Mouse (Mus musculus) limb, embryonic 10.5 days (tissue): ENCODE data around the gene Kcnh2. TPM values are rescaled to one million over a fixed set of nuclear protein-coding genes. Genes with fewer than 3 reads are reported as not detected.
A peak's percentile ranks its signal among the peaks of the same experiment; 100 is the strongest.

Source experiments
- DNase-seq: peaks from one replicate; pipeline ENCODE4 v3.0.0-alpha.2; 2017; ENCODE audit warnings: low spot score
- H3K27ac ChIP-seq: fragments of 300-500 bp; sonication (generic); 2 replicates; pipeline ENCODE4 v1.5.1; 2016; ENCODE audit warnings: mild to moderate bottlenecking
- H3K27me3 ChIP-seq: fragments of 300-500 bp; sonication (generic); 2 replicates; pipeline ENCODE4 v1.6.1; 2016; ENCODE audit warnings: low read depth, mild to moderate bottlenecking; ENCODE audit not compliant: poor library complexity, severe bottlenecking
- H3K36me3 ChIP-seq: fragments of 300-500 bp; sonication (generic); 2 replicates; pipeline ENCODE4 v1.6.1; 2016; ENCODE audit warnings: mild to moderate bottlenecking, moderate library complexity
- H3K4me1 ChIP-seq: fragments of 300-500 bp; sonication (generic); 2 replicates; pipeline ENCODE4 v1.6.1; 2016
- H3K4me3 ChIP-seq: fragments of 300-500 bp; sonication (generic); 2 replicates; pipeline ENCODE4 v1.5.1; 2016; ENCODE audit warnings: mild to moderate bottlenecking, moderate library complexity
- H3K9me3 ChIP-seq: fragments of 300-500 bp; sonication (generic); replicated peaks from 2 replicates; pipeline ENCODE4 v1.6.1; 2016; ENCODE audit warnings: mild to moderate bottlenecking
- WGBS: fragments of 180-500 bp; shearing (Covaris S2); methylation state at CpG from one replicate; pipeline ENCODE4 v1.1.7; 2016; 5-methylcytosine and 5-hydroxymethylcytosine counted together
- polyA plus RNA-seq: library from polyadenylated mRNA; unstranded; fragments of >200 nt; fragmentation: Nextera tagmentation; extraction: Ambion mirVana; gene quantifications from 2 replicates; pipeline ENCODE4 v1.2.1, GENCODE M21; 2016

The Kcnh2 gene
- polyA plus RNA-seq, 1 experiment from 2014 or later, result 15.0 TPM

- 82% methylated on average over 5 of the region's 5 CpGs for WGBS
These were observed 22.4 kb upstream of the Kcnh2 start for GRCm38 (mm10) chr5:24373807-24374206.

GRCm38 (mm10) chr5:24369767-24370166 lies 18.4 kb upstream of the Kcnh2 start:
- WGBS, result 88% methylated on average over 9 of the region's 9 CpGs
- H3K36me3 ChIP-seq, result no peaks in the 10 kb centered on the region
- no peak overlapping the region for H3K27ac ChIP-seq
- no peak overlapping the region for H3K4me3 ChIP-seq
- H3K9me3 ChIP-seq, result no peaks in the 10 kb centered on the region
- DNase-seq, result no peak
- peaks cover 9% of the 10 kb centered on the region for H3K4me1 ChIP-seq
- H3K27me3 ChIP-seq, result no peaks in the 10 kb centered on the region

More at GRCm38 (mm10) chr5:24373807-24374206, 22.4 kb upstream of the Kcnh2 start:
- H3K27me3 ChIP-seq, result no peaks in the 10 kb centered on the region
- no peaks in the 10 kb centered on the region for H3K36me3 ChIP-seq
- DNase-seq, result no peak
- H3K27ac ChIP-seq, result no peak overlapping the region
- no peak overlapping the region for H3K4me3 ChIP-seq
- no peaks in the 10 kb centered on the region for H3K9me3 ChIP-seq
- peaks cover 14% of the 10 kb centered on the region for H3K4me1 ChIP-seq

GRCm38 (mm10) chr5:24366426-24366825 lies 15.0 kb upstream of the Kcnh2 start:
- no peaks in the 10 kb centered on the region for H3K9me3 ChIP-seq
- no peak for DNase-seq
- no peaks in the 10 kb centered on the region for H3K36me3 ChIP-seq
- peaks cover 2% of the 10 kb centered on the region for H3K4me1 ChIP-seq
- no peak overlapping the region for H3K27ac ChIP-seq
- 85% methylated on average over 9 of the region's 9 CpGs for WGBS
- H3K4me3 ChIP-seq, result no peak overlapping the region
- H3K27me3 ChIP-seq, result no peaks in the 10 kb centered on the region

- DNase-seq, result no peak
- WGBS, result 40% methylated on average over 5 of the region's 5 CpGs
- H3K4me3 ChIP-seq, result peak overlapping the region; percentile 18
- H3K9me3 ChIP-seq, result no peaks in the 10 kb centered on the region
- peaks cover 8% of the 10 kb centered on the region for H3K4me1 ChIP-seq
- no peaks in the 10 kb centered on the region for H3K36me3 ChIP-seq
- no peaks in the 10 kb centered on the region for H3K27me3 ChIP-seq
- H3K27ac ChIP-seq, result 0 out of 2 replicates have a peak overlapping the region, but pooled peaks have one; percentile 10
These were observed 14.1 kb upstream of the Kcnh2 start for GRCm38 (mm10) chr5:24365528-24365927.

GRCm38 (mm10) chr5:24364963-24365362 lies 13.6 kb upstream of the Kcnh2 start:
- Histone ChIP-seq H3K4me1 (peaks cover 8% of the 10 kb centered on the region), H3K9me3 (no peaks in the 10 kb centered on the region), H3K27ac (peak overlapping the region; percentile 10; the same call in 1 of the 2 replicates), H3K27me3 (no peaks in the 10 kb centered on the region), H3K4me3 (peak overlapping the region; percentile 18; the same call in 1 of the 2 replicates), H3K36me3 (no peaks in the 10 kb centered on the region)
- DNase-seq, result no peak
- 87% methylated on average over 10 of the region's 10 CpGs for WGBS

GRCm38 (mm10) chr5:24364508-24364907 lies 13.1 kb upstream of the Kcnh2 start, which contains the start of gene Nos3:
Gene Nos3, plus strand, starts transcription at chr5:24364810.
- no peaks in the 10 kb centered on the region for H3K36me3 ChIP-seq
- peak within 1 kb of the TSS; percentile 10; the same call in 1 of the 2 replicates for H3K27ac ChIP-seq
- no peak for DNase-seq
- H3K4me3 ChIP-seq, result peak within 1 kb of the TSS; percentile 18
- no peaks in the 10 kb centered on the region for H3K9me3 ChIP-seq
- H3K27me3 ChIP-seq, result no peaks in the 10 kb centered on the region
- H3K4me1 ChIP-seq, result peaks cover 8% of the 10 kb centered on the region
- 67% methylated on average over 12 of the region's 12 CpGs for WGBS

GRCm38 (mm10) chr5:24364061-24364460 lies 12.7 kb upstream of the Kcnh2 start:
- WGBS, result 66% methylated on average over 3 of the region's 3 CpGs
- no peak overlapping the region for H3K27ac ChIP-seq

GRCm38 (mm10) chr5:24363467-24363866 lies 12.1 kb upstream of the Kcnh2 start:
- Histone ChIP-seq H3K36me3 (no peaks in the 10 kb centered on the region), H3K4me1 (peaks cover 8% of the 10 kb centered on the region; the same call in 1 of the 2 replicates), H3K27me3 (no peaks in the 10 kb centered on the region), H3K27ac (no peak overlapping the region), H3K9me3 (no peaks in the 10 kb centered on the region), H3K4me3 (no peak overlapping the region)
- WGBS, result 81% methylated on average over 2 of the region's 2 CpGs
- DNase-seq, result no peak

More at GRCm38 (mm10) chr5:24364061-24364460, 12.7 kb upstream of the Kcnh2 start:
- H3K4me1 ChIP-seq, result peaks cover 8% of the 10 kb centered on the region; the same call in 1 of the 2 replicates
- no peaks in the 10 kb centered on the region for H3K27me3 ChIP-seq
- H3K36me3 ChIP-seq, result no peaks in the 10 kb centered on the region
- no peak for DNase-seq
- H3K4me3 ChIP-seq, result no peak overlapping the region
- no peaks in the 10 kb centered on the region for H3K9me3 ChIP-seq

GRCm38 (mm10) chr5:24360792-24361454 lies 9.5 kb upstream of the Kcnh2 start:
- H3K27ac ChIP-seq, result no peak overlapping the region

GRCm38 (mm10) chr5:24357461-24357860 lies 6.1 kb upstream of the Kcnh2 start:
- 11% methylated on average over 7 of the region's 7 CpGs for WGBS
- Histone ChIP-seq H3K9me3 (no peaks in the 10 kb centered on the region), H3K36me3 (no peaks in the 10 kb centered on the region), H3K27ac (no peak overlapping the region), H3K27me3 (peaks cover 24% of the 10 kb centered on the region), H3K4me3 (no peak overlapping the region), H3K4me1 (peaks cover 29% of the 10 kb centered on the region)
- peak; percentile 94 for DNase-seq

More at GRCm38 (mm10) chr5:24360792-24361454, 9.5 kb upstream of the Kcnh2 start:
- Histone ChIP-seq H3K9me3 (no peaks in the 10 kb centered on the region), H3K36me3 (no peaks in the 10 kb centered on the region), H3K4me1 (peaks cover 8% of the 10 kb centered on the region; the same call in 1 of the 2 replicates), H3K27me3 (no peaks in the 10 kb centered on the region), H3K4me3 (no peak overlapping the region)
- 2% methylated on average over 7 of the region's 7 CpGs for WGBS
- peak; percentile 85 for DNase-seq

- no peak for DNase-seq
- 66% methylated on average over 4 of the region's 4 CpGs for WGBS
These were observed 5.4 kb upstream of the Kcnh2 start for GRCm38 (mm10) chr5:24356764-24357163.

GRCm38 (mm10) chr5:24353327-24353726 lies 1.9 kb upstream of the Kcnh2 start:
- peak overlapping the region; percentile 85 for H3K27ac ChIP-seq
- peak overlapping the region; percentile 72 for H3K4me3 ChIP-seq
- peaks cover 60% of the 10 kb centered on the region for H3K4me1 ChIP-seq
- DNase-seq, result no peak
- no peaks in the 10 kb centered on the region for H3K36me3 ChIP-seq
- no peaks in the 10 kb centered on the region for H3K9me3 ChIP-seq
- 32% methylated on average over 4 of the region's 4 CpGs for WGBS
- peaks cover 56% of the 10 kb centered on the region for H3K27me3 ChIP-seq

More at GRCm38 (mm10) chr5:24356764-24357163, 5.4 kb upstream of the Kcnh2 start:
- peaks cover 26% of the 10 kb centered on the region for H3K27me3 ChIP-seq
- no peak overlapping the region for H3K27ac ChIP-seq
- H3K9me3 ChIP-seq, result no peaks in the 10 kb centered on the region
- H3K4me1 ChIP-seq, result peaks cover 36% of the 10 kb centered on the region
- H3K4me3 ChIP-seq, result no peak overlapping the region
- H3K36me3 ChIP-seq, result no peaks in the 10 kb centered on the region

- WGBS, result under 1% methylated on average over 24 of the region's 24 CpGs
- H3K4me1 ChIP-seq, result peaks cover 70% of the 10 kb centered on the region
- peaks cover 66% of the 10 kb centered on the region for H3K27me3 ChIP-seq
- peak overlapping the region; percentile 72 for H3K4me3 ChIP-seq
- no peaks in the 10 kb centered on the region for H3K36me3 ChIP-seq
- peak; percentile 92 for DNase-seq
- H3K9me3 ChIP-seq, result no peaks in the 10 kb centered on the region
- H3K27ac ChIP-seq, result peak overlapping the region; percentile 85
These were observed 951 bp upstream of the Kcnh2 start for GRCm38 (mm10) chr5:24352251-24352859.
